7 mouse cellular contexts compared by ENCODE assay signal in the genomic region with DNA sequence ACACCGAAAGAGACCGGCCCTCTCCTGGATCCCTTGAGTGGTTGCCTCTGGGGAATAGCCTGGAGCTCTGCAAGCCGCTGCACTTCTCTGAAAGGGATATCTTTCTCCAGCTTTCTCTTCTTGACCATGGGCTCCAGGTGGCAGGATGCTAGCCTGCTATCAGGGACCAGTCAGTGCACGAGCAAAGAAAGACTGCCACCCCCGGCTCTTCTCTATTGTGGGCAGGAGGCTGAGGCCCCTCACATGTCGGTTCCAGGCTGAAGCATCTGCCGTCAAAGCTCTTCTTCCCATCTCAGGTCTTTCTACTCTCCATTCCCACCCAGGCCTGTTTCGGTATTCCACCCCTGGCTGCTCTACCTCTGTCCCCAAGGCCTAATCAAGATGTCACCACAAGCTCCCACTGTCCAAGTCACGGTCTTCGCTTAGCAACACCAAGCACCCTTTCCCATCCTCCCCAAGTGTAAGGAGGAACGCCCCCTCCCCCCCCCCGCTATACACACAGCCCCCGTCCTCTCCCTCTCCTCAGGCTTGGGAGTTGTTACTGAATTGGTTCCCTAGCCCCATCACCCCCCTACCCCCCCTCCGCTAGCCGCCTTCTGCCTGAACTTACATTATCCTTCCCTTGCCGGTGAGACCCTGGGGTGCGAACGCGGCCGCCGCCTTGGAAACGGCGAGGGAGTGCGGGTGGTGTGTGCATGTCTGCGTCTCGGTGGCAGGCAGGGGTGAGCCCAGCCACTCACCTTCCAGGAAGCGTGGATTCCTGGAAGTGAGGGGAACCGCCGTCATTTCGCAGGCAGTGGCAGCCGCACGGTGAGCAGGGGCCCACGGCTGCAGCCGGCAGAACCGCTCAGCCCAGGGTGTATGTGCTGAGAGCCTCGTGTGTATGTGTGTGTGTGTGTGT. TPM values are rescaled to one million over a fixed set of nuclear protein-coding genes. Genes with fewer than 3 reads are reported as not detected.
DNase-seq lines count a peak whose midpoint lies in the region.

A gene (minus strand): TSS at position 881 of the 901 bp plus-strand sequence.

- 4% methylated on average over 36 of the region's 36 CpGs for WGBS in forebrain, embryonic 10.5 days
- 2% methylated on average over 36 of the region's 36 CpGs for WGBS in hindbrain, embryonic 10.5 days

- peaks cover 21% of the 10 kb centered on the region for H3K36me3 ChIP-seq in forebrain, embryonic 10.5 days (replicated peaks)
- peaks cover 16% of the 10 kb centered on the region for H3K36me3 ChIP-seq in hindbrain, embryonic 10.5 days

- peak within 1 kb of the TSS; percentile 85 for H3K27ac ChIP-seq in forebrain, embryonic 10.5 days
- peak within 1 kb of the TSS; percentile 90 for H3K27ac ChIP-seq in hindbrain, embryonic 10.5 days

- H3K9me3 ChIP-seq in forebrain, embryonic 10.5 days, result no peaks in the 10 kb centered on the region
- no peaks in the 10 kb centered on the region for H3K9me3 ChIP-seq in hindbrain, embryonic 10.5 days

- peak within 1 kb of the TSS; percentile 68 for H3K4me3 ChIP-seq in forebrain, embryonic 10.5 days
- peak within 1 kb of the TSS; percentile 70 for H3K4me3 ChIP-seq in hindbrain, embryonic 10.5 days

- peaks cover 36% of the 10 kb centered on the region for H3K4me1 ChIP-seq in forebrain, embryonic 10.5 days
- H3K4me1 ChIP-seq in hindbrain, embryonic 10.5 days (replicated peaks), result peaks cover 31% of the 10 kb centered on the region

- DNase-seq in ES-CJ7 (ENCODE audit: low read depth, low spot score), result peak; percentile 52
- DNase-seq in adrenal gland, postnatal 36 days, result peak; percentile 55 to 58
- peak; percentile 58 for DNase-seq in forebrain, embryonic 10.5 days (ENCODE audit: extremely low spot score, low spot score)
- DNase-seq in hindbrain, embryonic 10.5 days (ENCODE audit: low spot score), result peak; percentile 59
- peak; percentile 38 to 61 for DNase-seq in layer of hippocampus, postnatal 25 days (ENCODE audit: extremely low spot score in 1 of 2, low spot score in 1 of 2)
- peak; percentile 39 for DNase-seq in lung, postnatal 36 days
- peak; percentile 32 to 39 for DNase-seq in right cerebral cortex, postnatal 36 days (ENCODE audit: low spot score in 2 of 2)

- peaks cover 19% of the 10 kb centered on the region for H3K27me3 ChIP-seq in forebrain, embryonic 10.5 days (ENCODE audit: poor library complexity, severe bottlenecking)
- peaks cover 20% of the 10 kb centered on the region for H3K27me3 ChIP-seq in hindbrain, embryonic 10.5 days (ENCODE audit: insufficient read depth, poor library complexity, severe bottlenecking)

RNA-seq across cellular contexts. Expression of the gene that starts here (rescaled TPM):
- total RNA-seq in adrenal gland, postnatal 36 days (2021), result 1 to 10 TPM; 1.5 to 2.2 TPM
- polyA plus RNA-seq in forebrain, embryonic 10.5 days (2016; fragmentation: Nextera tagmentation; extraction: Ambion mirVana), result 3.2 and 3.9 TPM in 2 replicates
- polyA plus RNA-seq in hindbrain, embryonic 10.5 days (2016; fragmentation: Nextera tagmentation; extraction: Ambion mirVana), result 2.6 and 3.5 TPM in 2 replicates
- total RNA-seq in layer of hippocampus, postnatal 25 days (2021), result 10 to 100 TPM; 10.7 to 17.2 TPM

Comparison
In these comparisons a context has a peak if more than half of its experiments do, and no peak if none do; other contexts are left out.
1. Peak in every context shown above with its lines: DNase-seq, H3K4me3 ChIP-seq and H3K27ac ChIP-seq.